Mouse (Mus musculus) embryonic facial prominence, embryonic 13.5 days (tissue): ENCODE measurements around the gene Lrrc8e. TPM values are rescaled to one million over a fixed set of nuclear protein-coding genes. Genes with fewer than 3 reads are reported as not detected.
"Not testable (repeated sequence)": the region's sequence is repeated elsewhere in the genome, so short reads cannot be mapped to it uniquely, and the experiment has no call there.

Source experiments
- ATAC-seq: fragments of 200-750 bp; cut with Nextera tagmentation; 2 replicates; pipeline ENCODE4 v1.8.0; 2017; ENCODE audit warnings: low read depth; ENCODE audit not compliant: insufficient number of reproducible peaks, insufficient read depth, low FRiP score, low TSS enrichment
- H3K27ac ChIP-seq: fragments of 300-500 bp; sonication (generic); 2 replicates; pipeline ENCODE4 v1.5.1; 2015; ENCODE audit warnings: moderate library complexity, mild to moderate bottlenecking, inconsistent platforms
- H3K27me3 ChIP-seq: fragments of 300-500 bp; sonication (generic); 2 replicates; pipeline ENCODE4 v1.6.1; 2015; ENCODE audit warnings: mild to moderate bottlenecking, inconsistent platforms
- H3K36me3 ChIP-seq: fragments of 300-500 bp; sonication (generic); 2 replicates; pipeline ENCODE4 v1.6.1; 2015; ENCODE audit warnings: mild to moderate bottlenecking, inconsistent platforms
- H3K4me1 ChIP-seq: fragments of 300-500 bp; sonication (generic); 2 replicates; pipeline ENCODE4 v1.6.1; 2015; ENCODE audit warnings: inconsistent platforms
- H3K4me2 ChIP-seq: fragments of 300-500 bp; sonication (generic); 2 replicates; pipeline ENCODE4 v1.6.1; 2015; ENCODE audit warnings: moderate library complexity, mild to moderate bottlenecking, inconsistent platforms
- H3K4me3 ChIP-seq: fragments of 300-500 bp; sonication (generic); 2 replicates; pipeline ENCODE4 v1.5.1; 2015; ENCODE audit warnings: mild to moderate bottlenecking, inconsistent platforms
- H3K9ac ChIP-seq: fragments of 300-500 bp; sonication (generic); 2 replicates; pipeline ENCODE4 v1.6.1; 2015; ENCODE audit warnings: mild to moderate bottlenecking, inconsistent platforms
- H3K9me3 ChIP-seq: fragments of 300-500 bp; sonication (generic); 2 replicates; pipeline ENCODE4 v1.6.1; 2016; ENCODE audit warnings: inconsistent platforms
- WGBS: fragments of 180-500 bp; shearing (Covaris S2); methylation state at CpG from one replicate; pipeline ENCODE4 v1.1.7; 2015; ENCODE audit warnings: mixed read lengths; 5-methylcytosine and 5-hydroxymethylcytosine counted together
- polyA plus RNA-seq: library from polyadenylated mRNA; unstranded; fragments of >200 nt; fragmentation: Nextera tagmentation; extraction: Ambion mirVana; gene quantifications from 2 replicates; pipeline ENCODE4 v1.2.1, GENCODE M21; 2015

The Lrrc8e gene
- polyA plus RNA-seq, 1 experiment from 2014 or later: 2.5 TPM

DNA sequence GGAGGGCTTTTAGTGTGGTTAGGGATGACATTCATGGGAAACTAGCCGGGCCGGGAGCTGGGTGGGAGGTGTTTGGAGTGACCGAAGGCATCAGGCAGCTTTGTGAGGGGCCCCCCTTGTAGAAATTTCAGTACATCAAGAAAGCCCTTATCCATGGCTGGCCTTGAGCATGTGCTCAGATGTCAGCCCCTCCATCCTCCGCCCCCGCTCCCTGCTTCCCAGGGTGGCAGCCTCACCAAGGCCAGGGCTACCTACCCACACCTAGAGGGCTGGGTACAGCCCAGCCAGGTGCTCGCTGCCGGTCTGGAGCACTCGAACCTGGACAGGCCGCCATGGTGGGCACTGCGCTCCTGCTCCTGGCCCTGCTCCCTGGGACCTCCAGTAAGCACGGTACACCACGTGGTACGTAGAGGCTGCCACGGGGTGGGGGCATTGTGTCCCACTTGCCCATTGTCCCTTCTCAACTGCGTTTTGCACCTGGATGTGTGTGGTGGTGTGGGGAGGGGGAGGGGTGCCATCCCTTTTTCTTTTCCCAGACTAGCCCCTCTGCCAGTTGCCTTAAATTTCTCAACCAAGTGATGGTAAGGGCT, 21.4 kb downstream of the Lrrc8e start, which contains the start of gene Tgfbr3l:
Gene Tgfbr3l (plus strand): TSS at position 264 of the 590 bp plus-strand sequence.
- WGBS: 86% methylated on average over 15 of the region's 15 CpGs
- Histone ChIP-seq H3K36me3 (peaks cover 72% of the 10 kb centered on the region), H3K4me3 (no peak within 1 kb of the TSS), H3K9me3 (no peaks in the 10 kb centered on the region), H3K9ac (peak within 1 kb of the TSS; percentile 55), H3K4me1 (peaks cover 26% of the 10 kb centered on the region), H3K4me2 (no peak within 1 kb of the TSS), H3K27me3 (no peaks in the 10 kb centered on the region; the same call in 1 of the 2 replicates), H3K27ac (no peak within 1 kb of the TSS; the same call in 1 of the 2 replicates)
- no peak for ATAC-seq

DNA sequence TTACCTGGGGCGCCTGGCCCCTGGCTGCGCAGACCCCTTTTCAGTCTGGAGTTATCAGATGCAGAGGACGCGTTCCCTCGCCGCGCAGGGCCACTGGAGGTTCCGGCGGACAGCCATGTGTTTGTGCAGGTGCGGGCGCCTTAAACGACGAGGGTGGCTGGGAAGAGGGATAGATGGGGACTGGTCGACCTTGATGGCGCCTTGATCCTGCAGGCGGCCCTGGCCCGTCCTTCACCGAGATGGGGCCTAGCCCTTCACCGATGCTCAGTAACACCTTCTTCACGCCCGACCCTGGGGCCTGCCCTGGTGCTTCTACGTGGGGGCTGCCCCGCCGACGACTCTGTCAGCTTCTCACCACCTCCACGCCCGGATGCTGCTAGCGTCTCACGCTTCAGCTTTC, 22.6 kb downstream of the Lrrc8e start:
- 23% methylated on average over 29 of the region's 29 CpGs for WGBS
- H3K27ac ChIP-seq: no peak overlapping the region
- peaks cover 34% of the 10 kb centered on the region for H3K4me1 ChIP-seq
- no peaks in the 10 kb centered on the region for H3K9me3 ChIP-seq
- H3K27me3 ChIP-seq: no peaks in the 10 kb centered on the region; the same call in 1 of the 2 replicates
- no peak overlapping the region for H3K4me3 ChIP-seq
- H3K36me3 ChIP-seq: peaks cover 61% of the 10 kb centered on the region
- ATAC-seq: no peak
- H3K4me2 ChIP-seq: no peak overlapping the region
- peak overlapping the region; percentile 55 for H3K9ac ChIP-seq

DNA sequence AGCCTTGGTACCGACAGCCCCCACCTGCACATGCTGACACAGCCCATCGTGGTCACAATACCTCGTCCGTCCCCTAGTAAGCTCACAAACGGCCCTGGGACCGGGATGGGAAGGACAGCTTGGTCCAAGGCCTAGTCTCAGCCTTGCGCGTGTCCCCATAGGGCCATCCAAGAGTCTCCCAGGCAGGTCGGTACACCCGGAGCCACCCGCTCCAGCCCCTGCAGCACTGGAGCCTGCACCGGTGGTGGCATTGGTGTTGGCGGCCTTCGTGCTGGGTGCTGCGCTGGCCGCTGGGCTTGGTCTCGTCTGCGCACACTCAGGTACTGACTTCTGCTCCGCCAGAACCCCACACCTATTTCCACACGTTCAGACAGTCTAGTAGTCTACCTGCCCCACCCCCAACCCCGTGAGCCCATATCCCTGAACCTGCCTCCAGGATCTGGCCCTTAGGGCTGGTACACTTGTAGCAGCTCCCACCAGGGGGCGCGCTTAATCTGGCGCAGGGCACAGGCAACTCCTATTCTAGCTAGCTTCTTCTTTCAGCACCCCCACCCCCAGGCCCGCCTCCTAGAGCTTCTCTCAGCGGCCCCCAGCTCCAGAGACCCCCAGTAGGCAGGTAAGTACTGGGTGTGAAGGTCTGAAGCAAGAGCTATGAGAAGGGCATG, 23.8 kb downstream of the Lrrc8e start:
- Histone ChIP-seq H3K27me3 (no peaks in the 10 kb centered on the region; the same call in 1 of the 2 replicates), H3K36me3 (peaks cover 61% of the 10 kb centered on the region), H3K4me3 (no peak overlapping the region), H3K9ac (no peak overlapping the region), H3K4me2 (no peak overlapping the region), H3K4me1 (peaks cover 37% of the 10 kb centered on the region), H3K27ac (no peak overlapping the region), H3K9me3 (no peaks in the 10 kb centered on the region)
- WGBS: 34% methylated on average over 26 of the region's 26 CpGs
- ATAC-seq: no peak

DNA sequence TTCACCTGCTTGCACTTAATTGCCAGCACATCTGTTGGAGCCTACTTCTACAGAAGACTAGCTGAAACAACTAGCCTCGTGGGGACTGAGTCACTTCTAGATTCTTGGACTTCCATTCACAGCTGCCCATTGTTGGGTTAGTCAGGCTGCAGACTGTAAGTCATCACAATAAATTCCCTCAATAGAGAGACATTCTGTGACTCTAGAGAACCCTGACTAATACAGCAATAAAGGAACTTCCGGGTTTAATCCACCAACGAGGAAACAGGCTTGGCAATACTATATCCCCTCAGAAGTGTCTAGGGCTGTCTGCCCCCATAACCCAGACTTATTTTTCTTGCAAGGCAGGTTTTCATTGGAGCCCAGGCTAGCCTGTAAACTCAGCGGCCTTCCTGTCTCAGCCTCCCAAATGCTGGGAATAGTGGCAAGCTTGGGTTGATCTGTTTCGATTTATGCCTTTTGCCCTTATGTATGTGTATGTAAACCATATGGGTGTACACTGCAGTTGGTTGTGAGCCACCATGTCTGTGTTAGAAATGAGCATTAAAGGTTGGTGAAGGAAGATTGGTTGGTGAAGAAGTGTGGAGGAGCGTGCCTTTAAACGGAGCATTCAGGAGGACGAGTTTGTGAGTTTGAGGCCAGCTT, 25.6 kb downstream of the Lrrc8e start:
- peak overlapping the region; percentile 95; the same call in 1 of the 2 replicates for H3K27ac ChIP-seq
- 47% methylated on average over 8 of the region's 8 CpGs for WGBS
- H3K4me1 ChIP-seq: peaks cover 45% of the 10 kb centered on the region
- H3K27me3 ChIP-seq: no peaks in the 10 kb centered on the region; the same call in 1 of the 2 replicates
- peak overlapping the region; percentile 89 for H3K9ac ChIP-seq
- H3K4me3 ChIP-seq: peak overlapping the region; percentile 79
- no peak for ATAC-seq
- no peaks in the 10 kb centered on the region for H3K9me3 ChIP-seq
- peak overlapping the region; percentile 76 for H3K4me2 ChIP-seq
- peaks cover 61% of the 10 kb centered on the region for H3K36me3 ChIP-seq

DNA sequence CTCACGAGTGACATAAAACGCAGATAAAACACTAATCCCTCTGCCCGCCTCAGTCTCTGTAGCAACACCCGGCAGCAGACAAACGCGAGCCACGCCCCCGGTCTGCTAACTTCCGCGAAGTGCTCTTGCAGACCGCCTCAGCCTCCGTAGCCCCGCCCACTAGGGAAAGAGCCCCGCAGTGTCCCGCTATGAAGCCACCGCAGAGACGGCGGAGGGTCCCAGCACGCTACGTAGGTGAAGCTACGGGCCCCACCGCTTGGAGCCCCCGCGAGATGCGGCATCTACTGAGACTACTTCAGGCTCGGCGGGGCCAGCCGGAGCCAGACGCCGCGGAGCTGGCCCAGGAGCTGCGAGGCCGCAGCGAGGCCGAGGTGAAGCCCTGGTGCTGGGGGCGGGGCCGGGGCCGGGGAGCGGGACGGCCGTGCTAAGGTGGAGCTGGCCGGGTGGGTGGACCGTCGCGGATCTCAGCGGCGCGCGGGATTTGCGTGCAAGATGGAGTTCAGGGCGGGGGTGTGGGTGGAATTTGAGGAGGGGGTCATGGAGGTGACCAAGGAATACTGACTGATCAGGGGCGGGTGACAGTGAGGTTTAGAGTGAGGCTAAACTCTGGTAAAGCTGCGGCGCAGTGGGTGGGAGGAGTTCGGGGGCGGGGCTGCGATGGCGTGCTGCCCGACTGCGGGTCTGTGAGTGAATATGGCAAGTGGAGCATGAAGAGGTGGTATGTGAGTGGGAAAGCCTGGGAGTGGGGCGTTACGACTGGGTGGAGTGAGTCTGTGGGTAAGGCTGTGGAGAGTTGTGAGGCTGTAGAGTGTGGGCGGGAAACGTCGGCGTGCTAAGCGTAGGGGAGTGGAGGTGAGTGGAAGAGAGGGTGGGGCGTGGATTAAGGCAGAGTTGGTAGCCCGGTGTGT, 26.6 kb downstream of the Lrrc8e start, which contains the start of gene Snapc2:
Gene Snapc2 (plus strand): TSS at position 147 of the 908 bp plus-strand sequence.
- Histone ChIP-seq H3K27me3 (no peaks in the 10 kb centered on the region; the same call in 1 of the 2 replicates), H3K9ac (peak within 1 kb of the TSS; percentile 89), H3K36me3 (peaks cover 53% of the 10 kb centered on the region), H3K27ac (peak within 1 kb of the TSS; percentile 95), H3K9me3 (no peaks in the 10 kb centered on the region), H3K4me3 (peak within 1 kb of the TSS; percentile 79), H3K4me2 (peak within 1 kb of the TSS; percentile 76), H3K4me1 (peaks cover 52% of the 10 kb centered on the region)
- under 1% methylated on average over 69 of the region's 69 CpGs for whole genome bisulfite sequencing
- peak; percentile 87 for ATAC-seq

DNA sequence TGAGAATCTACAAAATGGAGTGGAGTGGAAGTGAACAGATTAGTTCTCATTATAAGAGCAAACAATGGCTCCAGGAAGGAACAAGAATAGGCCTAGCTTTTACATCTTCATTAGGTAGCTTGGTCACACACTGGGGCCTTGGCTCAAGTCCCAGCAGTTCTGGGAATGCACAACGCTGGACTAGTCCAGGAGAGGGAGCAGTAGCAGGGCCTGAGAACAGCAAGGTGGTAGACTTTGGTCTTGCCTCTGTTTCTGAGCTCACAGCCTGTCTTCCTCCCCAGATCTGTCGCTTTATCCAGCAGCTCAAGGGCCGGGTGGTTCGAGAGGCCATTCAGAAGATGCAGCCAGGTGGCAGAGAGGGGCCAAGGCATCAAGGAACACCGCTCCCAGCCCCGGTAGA, 27.4 kb downstream of the Lrrc8e start:
- peaks cover 46% of the 10 kb centered on the region for H3K36me3 ChIP-seq
- no peaks in the 10 kb centered on the region for H3K27me3 ChIP-seq
- no peak for ATAC-seq
- peak overlapping the region; percentile 79 for H3K4me3 ChIP-seq
- no peaks in the 10 kb centered on the region for H3K9me3 ChIP-seq
- H3K4me1 ChIP-seq: peaks cover 45% of the 10 kb centered on the region
- peak overlapping the region; percentile 49 for H3K9ac ChIP-seq
- WGBS: 67% methylated on average over 6 of the region's 6 CpGs
- H3K27ac ChIP-seq: peak overlapping the region; percentile 95; the same call in 1 of the 2 replicates
- H3K4me2 ChIP-seq: peak overlapping the region; percentile 76

DNA sequence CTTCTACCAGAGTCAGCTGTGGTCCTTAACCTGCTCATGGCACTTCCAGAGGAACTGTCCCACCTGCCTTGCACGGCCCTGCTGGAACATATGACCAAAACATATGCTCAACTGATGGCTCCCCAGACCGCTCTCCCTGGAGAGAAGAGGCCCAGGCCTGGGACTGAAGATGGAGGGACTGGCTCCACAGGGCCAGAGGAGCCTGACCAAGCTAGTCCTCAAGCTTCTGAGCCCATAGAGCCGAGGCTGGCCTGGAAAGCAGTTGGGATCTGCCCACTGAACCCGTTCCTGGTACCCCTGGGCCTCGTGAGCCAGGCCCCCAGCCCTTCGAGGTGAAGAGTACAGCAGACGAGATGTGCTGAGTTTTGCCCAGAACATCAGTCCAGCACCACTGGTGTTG, 28.8 kb downstream of the Lrrc8e start:
- H3K4me1 ChIP-seq: peaks cover 47% of the 10 kb centered on the region
- 80% methylated on average over 7 of the region's 7 CpGs for WGBS
- not testable (repeated sequence) for H3K9me3 ChIP-seq, H3K4me2 ChIP-seq, H3K9ac ChIP-seq, H3K27me3 ChIP-seq, H3K4me3 ChIP-seq, H3K27ac ChIP-seq, ATAC-seq
- peaks cover 41% of the 10 kb centered on the region for H3K36me3 ChIP-seq

DNA sequence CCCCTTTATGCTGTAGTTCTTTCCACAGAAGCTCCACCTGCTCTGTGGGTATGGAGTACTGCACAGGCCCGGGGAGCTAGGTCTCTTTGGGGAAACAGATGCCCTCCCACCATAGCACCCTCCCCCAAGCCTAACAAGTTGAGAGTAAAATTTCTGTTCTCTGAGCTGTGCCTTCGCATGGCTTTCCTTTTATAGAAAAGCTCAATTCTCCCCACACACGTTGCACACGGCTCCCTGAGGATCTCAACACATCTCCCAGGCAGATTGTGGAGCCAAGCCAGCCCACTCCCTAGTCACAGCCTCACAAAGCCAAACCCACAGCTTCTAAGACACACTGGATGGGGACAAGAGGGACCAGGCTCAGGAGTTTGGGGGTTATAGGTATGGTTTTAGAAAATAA, 30.3 kb downstream of the Lrrc8e start:
- Histone ChIP-seq H3K4me2 (peak overlapping the region; percentile 66), H3K4me1 (peaks cover 43% of the 10 kb centered on the region), H3K9ac (peak overlapping the region; percentile 91), H3K27ac (no peak overlapping the region; the same call in 1 of the 2 replicates), H3K4me3 (peak overlapping the region; percentile 84; the same call in 1 of the 2 replicates), H3K36me3 (peaks cover 55% of the 10 kb centered on the region), H3K27me3 (no peaks in the 10 kb centered on the region), H3K9me3 (no peaks in the 10 kb centered on the region)
- WGBS: 50% methylated on average over 4 of the region's 4 CpGs
- no peak for ATAC-seq

DNA sequence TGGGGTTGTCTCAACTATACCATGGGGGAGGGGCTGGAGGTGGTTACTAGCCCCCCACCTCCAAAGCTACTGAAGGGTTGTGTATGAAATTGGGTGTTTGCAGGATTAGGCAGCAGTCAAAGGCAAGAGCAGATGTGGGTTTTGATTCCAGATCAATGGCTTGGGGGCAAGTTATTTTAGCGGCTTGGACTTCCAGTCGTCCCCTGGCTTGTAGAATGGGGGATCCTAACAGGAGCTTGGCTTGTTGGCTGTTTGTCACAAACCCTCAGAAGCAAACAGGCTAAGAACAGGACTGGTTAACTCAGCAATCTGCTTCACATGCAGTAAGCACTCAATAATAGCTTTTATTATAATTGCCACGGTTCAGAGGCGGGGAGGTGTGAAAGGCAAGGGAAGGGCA, 30.7 kb downstream of the Lrrc8e start:
- H3K27me3 ChIP-seq: no peaks in the 10 kb centered on the region
- no peak overlapping the region; the same call in 1 of the 2 replicates for H3K27ac ChIP-seq
- no peak for ATAC-seq
- H3K9ac ChIP-seq: peak overlapping the region; percentile 91
- peak overlapping the region; percentile 84; the same call in 1 of the 2 replicates for H3K4me3 ChIP-seq
- H3K36me3 ChIP-seq: peaks cover 59% of the 10 kb centered on the region
- peaks cover 41% of the 10 kb centered on the region for H3K4me1 ChIP-seq
- peak overlapping the region; percentile 66 for H3K4me2 ChIP-seq
- no peaks in the 10 kb centered on the region for H3K9me3 ChIP-seq
- WGBS: 56% methylated on average over 4 of the region's 4 CpGs

DNA sequence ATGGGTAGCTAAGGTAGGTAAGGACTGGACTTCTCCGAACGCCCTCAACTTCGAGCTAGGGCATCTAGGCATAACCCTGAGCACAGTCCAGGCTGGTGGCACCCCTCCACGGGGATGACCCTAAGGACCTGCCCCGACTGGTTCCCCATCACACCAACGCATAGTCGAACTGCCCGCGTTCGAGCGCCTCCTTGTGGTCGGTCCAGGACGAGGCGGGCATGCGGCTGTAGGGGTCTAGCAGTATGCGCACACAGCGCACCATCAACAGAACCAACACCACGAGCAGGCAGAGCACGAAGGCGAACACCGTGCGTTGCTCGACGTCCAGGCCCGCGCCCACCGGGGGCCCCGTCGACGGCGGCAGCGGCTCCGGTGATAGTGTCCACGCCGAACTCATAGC, 31.6 kb downstream of the Lrrc8e start:
- Histone ChIP-seq H3K27me3 (no peaks in the 10 kb centered on the region), H3K4me2 (peak overlapping the region; percentile 66), H3K9ac (peak overlapping the region; percentile 91), H3K27ac (peak overlapping the region; percentile 85), H3K36me3 (peaks cover 68% of the 10 kb centered on the region), H3K4me3 (peak overlapping the region; percentile 84), H3K9me3 (no peaks in the 10 kb centered on the region), H3K4me1 (peaks cover 37% of the 10 kb centered on the region)
- ATAC-seq: peak; percentile 37
- 2% methylated on average over 35 of the region's 35 CpGs for WGBS

DNA sequence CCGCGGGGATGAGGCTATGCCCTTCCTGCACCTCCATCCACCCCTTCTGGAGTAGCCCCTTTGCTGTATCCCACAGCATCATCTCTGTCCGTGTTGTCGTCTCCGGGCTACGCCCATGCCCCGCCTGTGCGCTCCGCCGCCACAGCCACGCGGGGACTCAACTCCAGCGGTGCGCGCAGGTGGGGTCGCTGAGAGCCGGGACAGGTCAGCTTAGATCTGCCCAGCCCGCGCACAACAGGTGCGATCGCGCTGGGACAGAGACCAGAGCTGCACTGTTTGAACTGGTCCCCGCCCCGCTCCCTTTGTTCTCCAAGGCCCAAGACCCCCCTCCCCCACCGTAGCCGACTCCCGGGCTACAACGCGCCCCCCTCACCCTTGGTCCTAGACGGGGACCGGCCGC, 32.1 kb downstream of the Lrrc8e start:
- Histone ChIP-seq H3K4me2 (peak overlapping the region; percentile 66), H3K27ac (peak overlapping the region; percentile 85), H3K36me3 (peaks cover 72% of the 10 kb centered on the region), H3K4me3 (peak overlapping the region; percentile 84), H3K9ac (peak overlapping the region; percentile 91), H3K9me3 (no peaks in the 10 kb centered on the region), H3K27me3 (no peaks in the 10 kb centered on the region), H3K4me1 (peaks cover 35% of the 10 kb centered on the region)
- under 1% methylated on average over 32 of the region's 32 CpGs for WGBS
- peak; percentile 48 for ATAC-seq
